Mouse (Mus musculus) urinary bladder, postnatal 10 days (tissue): ENCODE data around the gene Mrpl23.

Source experiments
- DNase-seq: peaks from one replicate; pipeline ENCODE4 v3.0.0; 2022; ENCODE audit warnings: low spot score

The Mrpl23 gene

GRCm38 (mm10) chr7:142532671-142533058 lies at the start of gene Mrpl23:
Mrpl23 (plus strand) TSS chr7:142532686.
- no peak for DNase-seq

GRCm38 (mm10) chr7:142483136-142483535 lies 49.4 kb upstream of the Mrpl23 start:
- no peak for DNase-seq

- no peak for DNase-seq
These were observed 47.7 kb upstream of the Mrpl23 start for GRCm38 (mm10) chr7:142484780-142485179.

- DNase-seq = no peak
These were observed 45.7 kb upstream of the Mrpl23 start for GRCm38 (mm10) chr7:142486751-142487162.

GRCm38 (mm10) chr7:142487341-142487859 lies 45.1 kb upstream of the Mrpl23 start:
- no peak for DNase-seq

- DNase-seq = no peak
These were observed 44.4 kb upstream of the Mrpl23 start for GRCm38 (mm10) chr7:142488053-142488452.

GRCm38 (mm10) chr7:142493535-142493934 lies 39.0 kb upstream of the Mrpl23 start:
- DNase-seq = no peak

- DNase-seq = no peak
These were observed 36.3 kb upstream of the Mrpl23 start for GRCm38 (mm10) chr7:142496158-142496557.

GRCm38 (mm10) chr7:142496800-142497199 lies 35.7 kb upstream of the Mrpl23 start:
- DNase-seq = no peak

- DNase-seq = no peak
These were observed 34.7 kb upstream of the Mrpl23 start for GRCm38 (mm10) chr7:142497775-142498174.

- no peak for DNase-seq
These were observed 33.9 kb upstream of the Mrpl23 start, which contains the start of gene Tnnt3 for GRCm38 (mm10) chr7:142498575-142498974. Tnnt3 (plus strand) TSS chr7:142498836.

GRCm38 (mm10) chr7:142499010-142499721 lies 33.3 kb upstream of the Mrpl23 start:
- DNase-seq = no peak

- DNase-seq = no peak
These were observed 32.5 kb upstream of the Mrpl23 start for GRCm38 (mm10) chr7:142500032-142500431.

GRCm38 (mm10) chr7:142503206-142503605 lies 29.3 kb upstream of the Mrpl23 start:
- DNase-seq = no peak

GRCm38 (mm10) chr7:142505942-142506341 lies 26.5 kb upstream of the Mrpl23 start:
- no peak for DNase-seq

- DNase-seq = no peak
These were observed 26.0 kb upstream of the Mrpl23 start for GRCm38 (mm10) chr7:142506501-142506900.

- no peak for DNase-seq
These were observed 25.0 kb upstream of the Mrpl23 start for GRCm38 (mm10) chr7:142507453-142507852.

- no peak for DNase-seq
These were observed 23.0 kb upstream of the Mrpl23 start for GRCm38 (mm10) chr7:142509518-142509917.

GRCm38 (mm10) chr7:142510021-142510777 lies 22.3 kb upstream of the Mrpl23 start:
- no peak for DNase-seq

GRCm38 (mm10) chr7:142514048-142514447 lies 18.4 kb upstream of the Mrpl23 start:
- no peak for DNase-seq

- DNase-seq = no peak
These were observed 16.1 kb upstream of the Mrpl23 start for GRCm38 (mm10) chr7:142516221-142516978.

GRCm38 (mm10) chr7:142517531-142517930 lies 15.0 kb upstream of the Mrpl23 start:
- DNase-seq = no peak
